Mouse (Mus musculus): ENCODE measurements around the gene Hist1h2ae.
"Not testable (repeated sequence)": the region's sequence is repeated elsewhere in the genome, so short reads cannot be mapped to it uniquely, and the experiment has no call there.

Gene Hist1h2ae

DNA sequence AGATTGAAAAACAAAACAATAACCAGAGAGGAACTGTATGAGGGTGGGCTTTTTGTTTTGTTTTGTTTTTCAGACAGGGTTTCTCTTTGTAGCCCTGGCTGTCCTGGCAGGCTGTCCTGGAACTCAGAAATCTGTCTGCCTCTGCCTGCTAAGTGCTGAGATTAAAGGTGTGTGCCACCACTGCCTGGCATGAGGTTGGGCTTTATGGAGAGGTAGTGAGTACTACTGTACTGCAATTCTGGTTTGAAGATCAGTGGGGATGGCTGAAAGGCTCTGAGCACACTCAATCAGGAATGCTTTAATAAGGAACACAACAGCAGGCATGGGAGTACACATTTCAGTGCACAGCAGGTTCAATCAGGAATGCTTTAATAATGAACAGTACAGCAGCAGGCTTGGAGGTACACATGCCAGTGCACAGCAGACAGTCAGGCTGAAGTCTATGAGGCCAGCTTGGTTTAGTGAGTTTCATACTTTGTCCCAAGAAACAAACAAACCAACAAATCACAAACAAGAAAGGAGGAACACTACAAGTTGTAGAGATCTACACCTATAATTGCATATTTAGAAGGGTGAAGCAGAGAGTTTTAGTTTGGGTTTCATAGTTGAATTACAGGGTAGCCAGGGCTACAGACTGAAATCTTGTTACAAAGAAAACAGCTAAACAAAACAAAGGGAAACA lies 12.5 kb upstream of the Hist1h2ae start:
- no peak for DNase-seq (ENCODE audit: low read depth, low spot score)

DNA sequence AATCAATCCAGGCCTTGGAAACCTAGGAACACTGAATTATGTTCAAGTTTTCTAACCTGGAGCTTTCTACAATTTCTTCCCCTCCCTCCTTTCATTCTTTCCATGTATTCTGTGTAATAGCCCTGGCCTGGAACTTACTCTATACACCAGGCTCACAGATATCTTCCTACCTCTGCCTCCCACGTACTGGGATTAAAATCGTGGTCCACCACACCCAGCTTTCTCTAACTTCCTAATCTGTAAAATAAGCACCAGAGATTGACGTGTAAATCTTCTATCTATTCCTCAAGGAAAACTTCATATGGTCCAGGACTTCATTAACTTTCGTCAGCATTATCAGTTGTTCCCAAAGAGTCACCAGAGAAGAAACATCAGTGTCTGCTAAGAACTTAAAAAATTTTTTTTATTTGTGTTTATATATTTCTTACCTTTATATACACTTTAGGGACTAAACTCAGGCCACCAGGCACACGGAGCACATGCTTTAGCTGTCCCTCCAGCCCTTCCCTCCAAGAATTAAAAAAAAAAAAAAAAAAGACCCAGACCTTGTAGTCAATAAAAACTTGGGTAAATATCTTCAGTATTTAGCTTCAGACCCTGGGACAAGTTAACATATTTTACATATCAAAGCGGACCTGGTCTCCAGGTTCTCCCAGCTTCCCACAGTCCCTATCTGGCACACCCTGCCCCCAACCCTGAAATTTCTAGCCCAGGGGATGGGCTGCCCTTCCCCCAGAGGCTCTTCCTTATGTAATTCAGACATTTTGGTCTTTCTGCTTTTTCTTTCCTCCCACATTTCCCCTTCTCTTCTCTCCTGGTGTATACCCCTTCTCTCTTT lies 11.4 kb upstream of the Hist1h2ae start:
- DNase-seq (ENCODE audit: low read depth, low spot score): no peak

DNA sequence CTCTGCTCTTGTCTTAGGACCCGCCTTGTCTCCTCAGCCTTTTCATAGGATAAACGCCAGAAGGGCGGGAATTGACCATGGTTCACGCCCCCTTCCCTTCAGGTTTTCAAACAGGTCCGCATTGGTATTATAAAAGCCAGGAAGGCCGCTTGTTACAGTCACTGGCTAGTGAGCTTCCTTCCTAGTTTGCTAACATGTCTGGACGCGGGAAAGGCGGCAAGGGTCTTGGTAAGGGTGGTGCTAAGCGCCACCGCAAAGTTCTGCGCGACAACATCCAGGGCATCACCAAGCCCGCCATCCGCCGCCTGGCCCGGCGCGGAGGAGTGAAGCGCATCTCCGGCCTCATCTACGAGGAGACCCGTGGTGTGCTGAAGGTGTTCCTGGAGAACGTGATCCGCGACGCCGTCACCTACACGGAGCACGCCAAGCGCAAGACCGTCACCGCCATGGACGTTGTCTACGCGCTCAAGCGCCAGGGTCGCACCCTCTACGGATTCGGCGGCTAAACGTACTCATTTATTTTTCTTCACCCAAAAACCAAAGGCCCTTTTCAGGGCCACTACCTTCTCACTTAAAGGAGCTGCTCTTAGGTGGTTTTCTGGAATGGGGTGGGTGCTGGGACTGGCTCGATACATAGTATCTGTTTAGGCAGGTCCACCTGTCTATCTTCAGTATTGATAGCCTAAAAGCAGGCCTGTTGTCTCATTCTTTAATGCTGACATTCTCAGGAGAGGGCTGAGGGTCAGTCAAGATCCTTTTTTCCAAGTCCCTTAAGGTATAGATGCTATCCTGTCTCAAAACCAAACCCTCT lies 10.6 kb upstream of the Hist1h2ae start, which contains the start of gene Hist1h4d:
Gene Hist1h4d, plus strand, starts transcription at position 191 of the 811 bp plus-strand sequence.
- DNase-seq (ENCODE audit: low read depth, low spot score): peak; percentile 95

DNA sequence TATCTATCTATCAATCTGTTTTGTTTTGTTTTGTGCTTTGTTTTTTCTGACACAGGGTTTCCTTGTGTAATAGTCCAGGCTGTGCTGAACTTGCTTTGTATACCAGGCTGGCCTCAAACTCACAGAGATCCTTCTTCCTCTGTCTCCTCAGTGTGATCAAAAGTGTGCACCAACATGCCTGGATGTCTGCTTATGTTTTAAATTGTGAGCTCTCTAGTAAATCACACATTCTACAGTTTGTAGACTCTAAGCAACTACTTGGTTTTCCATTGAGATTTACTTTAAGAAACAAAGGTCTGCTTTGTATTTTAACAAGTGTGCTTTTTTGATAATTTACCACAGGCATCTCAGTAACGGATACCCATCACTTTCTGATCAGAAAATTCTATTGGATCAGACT lies 6.8 kb upstream of the Hist1h2ae start:
- no peak for DNase-seq (ENCODE audit: low read depth, low spot score)

DNA sequence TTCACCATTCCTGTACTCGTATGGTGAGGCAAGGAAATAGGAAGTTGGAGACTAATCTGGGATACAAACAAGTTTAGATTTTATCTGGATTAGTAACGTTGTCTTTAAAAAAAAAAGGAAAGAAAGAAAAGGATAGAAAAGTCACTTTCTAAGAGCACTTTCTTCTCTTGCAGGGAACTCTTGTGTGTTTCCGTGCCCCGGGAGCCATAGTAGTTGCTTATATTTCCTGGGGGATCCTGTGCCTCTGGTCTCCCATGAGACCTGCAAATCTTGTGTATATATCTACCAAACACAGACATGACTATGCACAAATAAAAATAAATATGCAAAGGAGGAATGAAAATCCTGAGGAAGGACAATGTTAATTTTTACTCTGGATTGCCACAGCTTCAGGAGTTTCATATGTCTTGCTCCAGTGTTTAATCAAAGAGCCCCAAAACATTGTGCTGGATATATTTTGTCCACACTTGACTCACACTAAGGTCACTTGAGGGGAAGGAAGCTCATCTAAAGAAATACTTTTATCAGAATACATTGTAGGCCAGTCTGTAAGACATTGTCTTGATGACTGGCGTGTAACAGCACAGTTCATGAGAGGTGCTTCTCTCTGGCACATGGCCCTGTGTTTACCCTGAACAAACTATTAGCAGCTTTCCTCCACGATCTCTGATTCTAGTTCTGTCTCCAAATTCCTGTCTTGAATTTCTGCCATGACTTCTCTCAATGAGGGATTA lies 6.1 kb upstream of the Hist1h2ae start:
- DNase-seq (ENCODE audit: low read depth, low spot score): peak; percentile 40

DNA sequence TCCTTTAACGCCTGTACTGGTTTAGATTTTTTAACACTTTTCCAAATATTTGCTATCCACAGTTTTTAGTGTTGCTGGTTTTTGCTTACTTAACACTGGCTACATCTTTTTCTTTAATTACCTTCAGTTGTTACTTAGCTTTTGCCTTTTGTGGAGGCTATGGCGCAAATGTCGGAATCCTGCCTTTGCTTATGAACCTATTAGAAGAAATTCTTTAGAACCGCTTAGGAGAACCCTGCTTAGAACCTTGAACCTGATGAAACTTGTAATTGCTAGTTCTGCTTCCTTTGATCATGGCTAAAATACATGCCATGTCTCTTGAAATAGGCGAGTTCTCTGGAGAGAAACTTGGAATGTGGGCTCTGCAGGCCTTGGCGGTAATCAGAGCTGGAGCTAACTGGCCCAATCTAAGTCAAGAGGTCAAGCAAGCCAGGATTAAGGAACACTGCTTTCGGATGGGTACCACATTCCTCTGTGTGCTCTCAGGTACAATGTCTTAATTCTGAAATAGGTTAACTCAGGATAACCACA lies 5.4 kb upstream of the Hist1h2ae start:
- peak; percentile 50 for DNase-seq (ENCODE audit: low read depth, low spot score)

DNA sequence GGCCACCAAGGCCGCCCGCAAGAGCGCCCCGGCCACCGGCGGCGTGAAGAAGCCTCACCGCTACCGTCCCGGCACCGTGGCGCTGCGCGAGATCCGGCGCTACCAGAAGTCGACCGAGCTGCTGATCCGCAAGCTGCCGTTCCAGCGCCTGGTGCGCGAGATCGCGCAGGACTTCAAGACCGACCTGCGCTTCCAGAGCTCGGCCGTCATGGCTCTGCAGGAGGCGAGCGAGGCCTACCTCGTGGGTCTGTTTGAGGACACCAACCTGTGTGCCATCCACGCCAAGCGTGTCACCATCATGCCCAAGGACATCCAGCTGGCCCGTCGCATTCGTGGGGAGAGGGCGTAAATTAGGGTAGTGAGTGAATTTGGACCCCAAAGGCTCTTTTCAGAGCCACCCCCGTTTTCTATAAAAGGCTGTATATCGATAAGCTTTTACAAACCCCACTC lies 4.9 kb upstream of the Hist1h2ae start:
- DNase-seq (ENCODE audit: low read depth, low spot score): not testable (repeated sequence)

DNA sequence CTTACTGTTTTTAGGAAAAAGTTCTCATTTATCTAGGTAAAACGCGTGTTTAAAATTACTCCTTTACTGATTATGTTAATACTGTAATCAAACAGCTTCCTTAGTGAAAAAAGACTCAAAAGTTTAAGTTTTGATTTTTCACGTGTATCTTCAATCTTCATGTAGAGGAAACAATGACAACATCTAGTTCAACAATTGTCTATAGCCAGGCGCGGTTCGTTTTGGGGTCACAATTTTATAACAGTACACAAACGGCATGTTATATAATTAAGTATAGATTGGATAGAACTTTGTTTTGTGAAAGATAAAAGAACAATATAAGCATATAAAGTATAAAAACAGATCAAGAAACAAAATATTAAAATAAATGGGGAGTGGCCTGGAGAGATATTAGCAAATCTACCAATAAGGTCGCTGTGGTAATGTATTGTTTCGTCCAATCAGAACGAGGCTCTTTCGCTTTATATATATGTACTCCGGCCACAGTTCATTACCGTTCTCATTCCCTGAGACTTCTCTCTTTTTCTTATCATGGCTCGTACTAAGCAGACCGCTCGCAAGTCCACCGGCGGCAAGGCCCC lies 4.3 kb upstream of the Hist1h2ae start, which contains the start of gene Hist1h3d:
Gene Hist1h3d, plus strand, starts transcription at position 493 of the 581 bp plus-strand sequence.
- DNase-seq (ENCODE audit: low read depth, low spot score): peak; percentile 88

DNA sequence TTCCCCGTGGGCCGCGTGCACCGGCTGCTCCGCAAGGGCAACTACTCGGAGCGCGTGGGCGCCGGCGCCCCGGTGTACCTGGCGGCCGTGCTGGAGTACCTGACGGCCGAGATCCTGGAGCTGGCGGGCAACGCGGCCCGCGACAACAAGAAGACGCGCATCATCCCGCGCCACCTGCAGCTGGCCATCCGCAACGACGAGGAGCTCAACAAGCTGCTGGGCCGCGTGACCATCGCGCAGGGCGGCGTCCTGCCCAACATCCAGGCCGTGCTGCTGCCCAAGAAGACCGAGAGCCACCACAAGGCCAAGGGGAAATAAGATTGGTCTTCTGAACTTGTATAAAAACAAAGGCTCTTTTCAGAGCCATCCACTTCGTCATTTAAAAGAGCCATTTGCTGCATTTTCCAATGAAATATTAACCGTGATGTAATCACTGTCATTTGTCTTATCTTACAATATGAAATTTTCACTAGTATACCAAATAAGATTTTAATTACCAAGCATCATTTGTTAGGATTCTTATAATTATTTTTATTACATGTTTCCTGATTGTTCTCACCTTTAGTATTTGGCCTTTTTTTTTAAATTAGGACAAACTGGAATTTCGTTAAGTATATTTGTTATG lies 3.6 kb upstream of the Hist1h2ae start:
- peak; percentile 49 for DNase-seq (ENCODE audit: low read depth, low spot score)

DNA sequence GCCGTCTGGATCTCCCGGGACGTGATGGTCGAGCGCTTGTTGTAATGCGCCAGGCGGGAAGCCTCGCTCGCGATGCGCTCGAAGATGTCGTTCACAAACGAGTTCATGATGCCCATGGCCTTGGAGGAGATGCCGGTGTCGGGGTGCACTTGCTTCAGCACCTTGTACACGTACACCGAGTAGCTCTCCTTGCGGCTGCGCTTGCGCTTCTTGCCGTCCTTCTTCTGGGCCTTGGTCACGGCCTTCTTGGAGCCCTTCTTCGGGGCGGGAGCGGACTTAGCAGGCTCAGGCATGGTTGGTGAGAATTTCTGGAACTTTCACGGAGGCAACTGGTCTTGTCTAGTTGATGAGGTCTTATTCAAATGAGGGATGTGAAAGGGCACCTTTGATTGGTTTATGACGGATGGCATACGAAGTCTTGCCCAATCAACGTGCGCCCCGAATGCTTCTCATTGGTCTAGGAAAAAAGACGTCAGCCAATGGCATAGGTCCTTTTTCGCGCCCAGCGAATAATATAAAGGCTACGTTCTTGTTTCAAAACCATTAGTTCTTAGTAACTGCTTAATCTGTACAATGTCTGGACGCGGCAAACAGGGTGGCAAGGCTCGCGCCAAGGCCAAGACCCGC lies 3.0 kb upstream of the Hist1h2ae start, which contains the start of the genes Hist1h2bf and Hist1h2ad:
Gene Hist1h2bf, minus strand, starts transcription at position 299 of the 627 bp plus-strand sequence.
Gene Hist1h2ad, plus strand, starts transcription at position 484 of the 627 bp plus-strand sequence.
- peak; percentile 99 for DNase-seq (ENCODE audit: low read depth, low spot score)

DNA sequence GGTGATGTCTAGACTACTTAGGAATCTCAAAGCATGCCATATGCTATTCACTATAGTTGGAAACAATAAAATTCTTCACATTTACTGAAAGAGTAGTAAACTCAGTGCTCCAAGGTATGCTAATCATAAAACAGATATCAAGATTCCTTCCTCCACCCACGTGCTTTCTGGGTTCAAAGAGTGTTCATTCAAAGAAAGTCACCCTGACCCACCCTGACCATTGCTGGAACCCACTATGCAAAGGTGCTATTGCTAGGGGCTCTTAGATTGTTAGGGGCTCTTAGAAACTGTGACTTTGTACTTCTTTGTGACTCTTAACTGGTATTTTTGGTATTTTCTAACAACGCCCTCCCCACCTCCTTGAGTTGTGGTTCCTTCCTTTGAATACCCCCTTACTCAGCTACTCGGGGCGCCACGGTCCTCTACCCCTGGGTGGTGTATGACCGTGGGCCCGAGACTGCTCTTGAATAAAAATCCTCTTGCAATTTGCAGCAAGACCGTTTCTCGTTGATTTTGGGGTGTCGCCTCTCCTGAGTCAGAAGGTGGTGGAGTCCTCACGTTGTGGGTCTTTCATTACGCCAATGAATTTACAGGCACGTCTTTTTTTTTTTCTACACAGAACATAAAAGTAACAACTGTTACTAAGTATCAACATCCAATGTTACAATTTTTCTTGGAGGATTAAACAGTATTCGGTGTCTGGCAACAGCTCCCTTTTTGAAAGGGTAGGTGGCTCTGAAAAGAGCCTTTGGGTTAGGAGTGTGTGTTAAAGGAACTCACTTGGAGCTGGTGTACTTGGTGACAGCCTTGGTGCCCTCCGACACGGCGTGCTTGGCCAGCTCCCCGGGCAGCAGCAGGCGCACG lies 2.2 kb upstream of the Hist1h2ae start:
- DNase-seq (ENCODE audit: low read depth, low spot score): peak; percentile 47

DNA sequence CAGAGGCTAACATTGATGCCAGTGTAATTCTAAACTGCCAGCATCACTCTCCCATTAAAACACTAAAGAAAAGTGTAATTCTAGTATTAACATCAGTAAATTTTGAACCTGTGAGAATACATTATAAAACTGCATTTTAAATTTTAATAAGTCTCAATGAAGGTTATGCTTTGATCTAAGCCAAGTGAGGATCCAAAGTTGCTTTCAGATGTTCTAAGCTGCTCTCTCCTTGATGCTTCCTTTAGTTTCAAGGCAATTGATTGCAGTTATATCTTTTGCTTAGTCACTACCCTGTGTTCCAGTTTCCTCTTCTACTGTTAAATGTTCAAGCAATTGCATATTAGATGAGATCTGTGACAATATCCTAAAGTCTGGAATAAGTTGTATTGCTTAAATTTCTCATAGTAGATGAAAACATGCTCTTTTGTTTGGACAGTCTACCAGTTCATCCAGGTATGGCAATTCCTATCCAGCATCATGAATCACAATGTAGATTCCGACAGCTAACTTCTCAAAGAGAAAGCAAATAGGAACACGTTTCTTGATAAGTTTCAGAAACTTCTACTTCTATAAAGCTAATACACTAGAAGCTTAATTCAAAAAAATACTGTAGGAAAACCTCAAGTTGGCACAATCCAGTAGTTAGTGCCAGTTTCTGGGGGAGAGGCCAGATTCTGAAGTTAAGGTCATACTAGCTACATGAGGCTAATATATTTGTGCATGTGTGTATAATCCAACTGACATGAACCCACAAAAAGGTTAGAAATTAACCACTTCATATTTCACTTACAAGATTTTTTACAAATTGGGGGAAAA lies 1.4 kb upstream of the Hist1h2ae start:
- peak; percentile 62 for DNase-seq (ENCODE audit: low read depth, low spot score)

DNA sequence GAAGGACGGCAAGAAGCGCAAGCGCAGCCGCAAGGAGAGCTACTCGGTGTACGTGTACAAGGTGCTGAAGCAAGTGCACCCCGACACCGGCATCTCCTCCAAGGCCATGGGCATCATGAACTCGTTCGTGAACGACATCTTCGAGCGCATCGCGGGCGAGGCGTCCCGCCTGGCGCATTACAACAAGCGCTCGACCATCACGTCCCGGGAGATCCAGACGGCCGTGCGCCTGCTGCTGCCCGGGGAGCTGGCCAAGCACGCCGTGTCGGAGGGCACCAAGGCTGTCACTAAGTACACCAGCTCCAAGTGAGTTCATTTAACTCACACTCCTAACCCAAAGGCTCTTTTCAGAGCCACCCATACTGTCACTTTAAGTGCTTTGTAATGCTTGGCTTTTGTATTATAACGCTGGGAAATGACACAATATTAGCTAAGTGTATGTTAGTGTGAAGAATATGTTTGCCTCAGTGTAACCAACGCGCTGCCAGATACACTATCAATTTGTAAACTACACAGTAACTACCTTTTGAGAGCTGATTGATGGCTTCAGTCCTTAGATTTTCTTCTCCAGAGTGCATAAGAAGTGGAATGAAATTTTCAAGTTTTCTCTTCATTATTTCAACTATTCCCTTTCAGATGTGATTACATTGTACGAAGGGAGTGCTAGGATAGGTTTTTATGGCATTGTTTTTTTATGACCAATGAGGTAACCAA lies 641 bp upstream of the Hist1h2ae start:
- DNase-seq (ENCODE audit: low read depth, low spot score): peak; percentile 57

DNA sequence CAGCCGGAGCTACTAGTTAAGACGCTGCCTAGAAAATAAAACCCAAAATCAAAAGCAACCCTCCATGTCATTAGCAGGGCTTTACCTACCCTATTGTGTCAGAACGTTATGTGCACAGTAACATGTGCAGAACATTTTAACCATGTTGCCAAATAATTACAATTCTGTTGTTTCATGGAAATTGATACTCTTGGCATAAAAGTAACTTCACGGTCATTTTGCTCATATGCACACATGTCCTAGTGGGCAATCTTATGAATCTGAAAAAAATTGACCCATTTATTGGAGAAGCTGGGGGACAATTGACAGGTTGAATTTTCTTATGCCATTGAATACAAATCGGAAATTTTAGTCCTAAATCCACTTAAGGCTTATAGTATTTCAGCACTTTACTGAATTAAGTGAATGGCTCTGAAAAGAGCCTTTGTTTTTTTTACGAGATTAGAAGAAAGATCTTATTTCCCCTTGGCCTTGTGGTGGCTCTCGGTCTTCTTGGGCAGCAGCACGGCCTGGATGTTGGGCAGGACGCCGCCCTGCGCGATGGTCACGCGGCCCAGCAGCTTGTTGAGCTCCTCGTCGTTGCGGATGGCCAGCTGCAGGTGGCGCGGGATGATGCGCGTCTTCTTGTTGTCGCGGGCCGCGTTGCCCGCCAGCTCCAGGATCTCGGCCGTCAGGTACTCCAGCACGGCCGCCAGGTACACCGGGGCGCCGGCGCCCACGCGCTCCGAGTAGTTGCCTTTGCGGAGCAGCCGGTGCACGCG lies 579 bp downstream of the Hist1h2ae start:
- DNase-seq (ENCODE audit: low read depth, low spot score): peak; percentile 49

DNA sequence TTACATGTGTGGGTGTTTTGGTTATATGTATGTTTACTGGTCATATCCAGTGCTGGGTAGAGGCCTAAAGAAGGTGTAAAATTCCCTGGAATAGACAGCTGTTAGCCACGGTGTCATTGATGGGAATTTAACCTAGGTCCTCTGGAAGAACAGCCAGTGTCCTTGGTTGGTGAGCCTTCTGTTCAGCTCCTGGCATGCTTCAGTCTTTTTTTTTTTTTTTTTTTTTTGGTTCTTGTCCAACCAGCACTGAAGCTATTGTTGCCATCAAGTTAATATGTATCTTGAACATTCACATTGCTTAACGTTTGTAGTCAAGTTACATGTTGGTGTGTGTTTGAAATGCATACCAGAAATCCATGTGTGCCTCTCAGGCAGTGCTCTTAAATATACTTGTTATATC lies 6.5 kb downstream of the Hist1h2ae start:
- DNase-seq (ENCODE audit: low read depth, low spot score): no peak

All from c-Kit-negative CD71-positive TER-119-positive erythroid progenitor cells, embryonic 14.5 days (primary cell).